Mouse (Mus musculus): Measurements from ENCODE around the gene Mpped1. TPM values are rescaled to one million over a fixed set of nuclear protein-coding genes. Genes with fewer than 3 reads are reported as not detected.

Mpped1 gene
- total and polyA plus RNA-seq, 3 experiments, result not detected

GRCm38 (mm10) chr15:83845734-83846133 lies 66.5 kb downstream of the Mpped1 start (continued):
- TF ChIP-seq TBP (IDR thresholded peaks at IDR 0.05; ENCODE audit: low read depth, low read length) (no peak), ZKSCAN1 (IDR thresholded peaks at IDR 0.05; ENCODE audit: low read depth, low read length) (no peak), NRF1 (IDR thresholded peaks at IDR 0.05; ENCODE audit: insufficient read depth, low read depth, low read length, poor library complexity, severe bottlenecking) (no peak)

- Histone ChIP-seq H3K79me2 (ENCODE audit: control insufficient read depth, insufficient read depth, low read length, poor library complexity) (no peaks in the 10 kb centered on the region), H3K27me3 (ENCODE audit: control insufficient read depth in 1 of 2, insufficient read depth in 2 of 2, low read length in 2 of 2) (no peaks in the 10 kb centered on the region), H3K9me3 (replicated peaks; ENCODE audit: insufficient read depth, low read length) (no peaks in the 10 kb centered on the region), H3K9ac (ENCODE audit: control insufficient read depth, low read depth, low read length, poor library complexity, severe bottlenecking) (no peak overlapping the region), H3K4me3 (ENCODE audit: control insufficient read depth in 1 of 2, insufficient read depth in 1 of 2, low read depth in 2 of 2, low read length in 2 of 2) (no peak overlapping the region), H3K4me1 (ENCODE audit: control insufficient read depth in 1 of 2, insufficient read depth in 2 of 2, low read length in 2 of 2) (no peaks in the 10 kb centered on the region), H3K27ac (ENCODE audit: control insufficient read depth, low read depth, low read length) (no peak overlapping the region), H3K36me3 (ENCODE audit: control insufficient read depth in 1 of 2, insufficient read depth in 2 of 2, low read length in 2 of 2) (no peaks in the 10 kb centered on the region)
- no peak for TF ChIP-seq HCFC1 (IDR thresholded peaks at IDR 0.05; ENCODE audit: low read depth, low read length)
- TF ChIP-seq RCOR1 (IDR thresholded peaks at IDR 0.05; ENCODE audit: low read depth, low read length), result no peak
- TF ChIP-seq SIN3A (IDR thresholded peaks at IDR 0.05; ENCODE audit: low read length), result no peak
- no peak for TF ChIP-seq MAZ (IDR thresholded peaks at IDR 0.05; ENCODE audit: low read depth, low read length)
- TF ChIP-seq NELFE (IDR thresholded peaks at IDR 0.05; ENCODE audit: low read depth, low read length), result no peak
- no peak for TF ChIP-seq ETS1 (IDR thresholded peaks at IDR 0.05; ENCODE audit: low read depth, low read length)
- no peak for TF ChIP-seq E2F4 (IDR thresholded peaks at IDR 0.05; ENCODE audit: borderline replicate concordance, low read depth, low read length)
- DNase-seq (ENCODE audit: low read depth, low spot score), result no peak
Observed at GRCm38 (mm10) chr15:83846592-83846991, 67.3 kb downstream of the Mpped1 start.

GRCm38 (mm10) chr15:83847512-83847911 lies 68.2 kb downstream of the Mpped1 start:
- H3K27me3 ChIP-seq (ENCODE audit: control insufficient read depth in 1 of 2, insufficient read depth in 2 of 2, low read length in 2 of 2), result no peaks in the 10 kb centered on the region
- H3K4me3 ChIP-seq (ENCODE audit: control insufficient read depth in 1 of 2, insufficient read depth in 1 of 2, low read depth in 2 of 2, low read length in 2 of 2), result no peak overlapping the region
- H3K36me3 ChIP-seq (ENCODE audit: control insufficient read depth in 1 of 2, insufficient read depth in 2 of 2, low read length in 2 of 2), result no peaks in the 10 kb centered on the region
- no peaks in the 10 kb centered on the region for H3K9me3 ChIP-seq (replicated peaks; ENCODE audit: insufficient read depth, low read length)
- TF ChIP-seq GATA1 (IDR thresholded peaks at IDR 0.05; ENCODE audit: low read depth, low read length), result no peak
- H3K27ac ChIP-seq (ENCODE audit: control insufficient read depth, low read depth, low read length), result no peak overlapping the region
- H3K79me2 ChIP-seq (ENCODE audit: control insufficient read depth, insufficient read depth, low read length, poor library complexity), result no peaks in the 10 kb centered on the region
- no peak for DNase-seq (ENCODE audit: low read depth, low spot score)
- no peak overlapping the region for H3K9ac ChIP-seq (ENCODE audit: control insufficient read depth, low read depth, low read length, poor library complexity, severe bottlenecking)
- no peaks in the 10 kb centered on the region for H3K4me1 ChIP-seq (ENCODE audit: control insufficient read depth in 1 of 2, insufficient read depth in 2 of 2, low read length in 2 of 2)

- DNase-seq (ENCODE audit: low read depth, low spot score), result no peak
- H3K9ac ChIP-seq (ENCODE audit: control insufficient read depth, low read depth, low read length, poor library complexity, severe bottlenecking), result no peak overlapping the region
- H3K27ac ChIP-seq (ENCODE audit: control insufficient read depth, low read depth, low read length), result no peak overlapping the region
- H3K36me3 ChIP-seq (ENCODE audit: control insufficient read depth in 1 of 2, insufficient read depth in 2 of 2, low read length in 2 of 2), result no peaks in the 10 kb centered on the region
- no peaks in the 10 kb centered on the region for H3K9me3 ChIP-seq (replicated peaks; ENCODE audit: insufficient read depth, low read length)
- H3K4me3 ChIP-seq (ENCODE audit: control insufficient read depth in 1 of 2, insufficient read depth in 1 of 2, low read depth in 2 of 2, low read length in 2 of 2), result no peak overlapping the region
- no peaks in the 10 kb centered on the region for H3K79me2 ChIP-seq (ENCODE audit: control insufficient read depth, insufficient read depth, low read length, poor library complexity)
- no peaks in the 10 kb centered on the region for H3K4me1 ChIP-seq (ENCODE audit: control insufficient read depth in 1 of 2, insufficient read depth in 2 of 2, low read length in 2 of 2)
- H3K27me3 ChIP-seq (ENCODE audit: control insufficient read depth in 1 of 2, insufficient read depth in 2 of 2, low read length in 2 of 2), result no peaks in the 10 kb centered on the region
- TF ChIP-seq NRF1 (IDR thresholded peaks at IDR 0.05; ENCODE audit: insufficient read depth, low read depth, low read length, poor library complexity, severe bottlenecking) (no peak), CTCF (IDR thresholded peaks at IDR 0.05 in 2 of 3, conservative IDR thresholded peaks at IDR 0.05 in 1 of 3; ENCODE audit: control insufficient read depth in 1 of 3, insufficient read depth in 1 of 3, low read depth in 2 of 3, low read length in 3 of 3, poor library complexity in 1 of 3, severe bottlenecking in 1 of 3) (no peak), CHD1 (IDR thresholded peaks at IDR 0.05; ENCODE audit: low read depth, low read length) (no peak), JUND (IDR thresholded peaks at IDR 0.05; ENCODE audit: low read depth, low read length) (no peak), USF2 (IDR thresholded peaks at IDR 0.05; ENCODE audit: borderline replicate concordance in 1 of 2, insufficient read depth in 1 of 2, low read depth in 1 of 2, low read length in 2 of 2) (no peak), MEF2A (IDR thresholded peaks at IDR 0.05; ENCODE audit: extremely low read depth, insufficient replicate concordance, low read depth, low read length, poor library complexity, severe bottlenecking) (no peak)
Observed at GRCm38 (mm10) chr15:83848193-83848592, 68.9 kb downstream of the Mpped1 start.

All from MEL (cell line).